Mouse (Mus musculus): ENCODE results near the gene Carhsp1.

DNA sequence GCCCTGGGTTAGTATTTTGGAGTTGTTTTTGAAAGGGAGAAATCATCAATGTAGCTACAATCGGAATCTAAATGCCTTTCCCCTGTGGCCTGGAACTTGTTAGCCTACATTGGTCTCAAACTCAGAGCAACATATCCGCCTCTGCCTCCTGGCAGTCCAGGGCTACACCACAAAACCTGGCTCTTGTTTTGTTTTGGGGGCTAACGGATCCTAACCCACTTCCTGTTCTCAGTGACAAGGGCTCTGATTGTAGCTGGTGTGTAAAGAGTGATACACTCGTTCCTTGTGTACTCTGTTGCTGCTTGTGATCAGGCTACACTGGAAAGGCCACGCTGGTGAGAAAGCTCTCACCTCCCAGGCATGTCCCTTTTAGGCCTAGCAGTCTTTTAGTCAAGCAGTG lies 40.5 kb downstream of the Carhsp1 start:
- no peak for TF ChIP-seq CTCF (IDR thresholded peaks at IDR 0.05; ENCODE audit: low read depth, low read length)
- no peak for TF ChIP-seq POLR2A (IDR thresholded peaks at IDR 0.05; ENCODE audit: extremely low read depth, insufficient read depth, low read length)
